Mouse (Mus musculus) thymus, adult 2 months (tissue): ENCODE measurements around the gene Ralgps2.

Experiments
- CTCF ChIP-seq: fragments of 200-500 bp; IDR thresholded peaks from 2 replicates; pipeline ENCODE4 v1.5.1; 2012; ENCODE audit warnings: mild to moderate bottlenecking, control low read depth, low read length, moderate library complexity, borderline replicate concordance; ENCODE audit not compliant: control insufficient read depth, poor library complexity, insufficient read depth; ENCODE audit errors: extremely low read depth
- POLR2A ChIP-seq: fragments of 200-500 bp; IDR thresholded peaks from 2 replicates; pipeline ENCODE4 v1.6.1; 2012; ENCODE audit warnings: mild to moderate bottlenecking, low read length, control low read depth, moderate library complexity; ENCODE audit not compliant: control insufficient read depth, poor library complexity, insufficient read depth; ENCODE audit errors: extremely low read depth

DNA sequence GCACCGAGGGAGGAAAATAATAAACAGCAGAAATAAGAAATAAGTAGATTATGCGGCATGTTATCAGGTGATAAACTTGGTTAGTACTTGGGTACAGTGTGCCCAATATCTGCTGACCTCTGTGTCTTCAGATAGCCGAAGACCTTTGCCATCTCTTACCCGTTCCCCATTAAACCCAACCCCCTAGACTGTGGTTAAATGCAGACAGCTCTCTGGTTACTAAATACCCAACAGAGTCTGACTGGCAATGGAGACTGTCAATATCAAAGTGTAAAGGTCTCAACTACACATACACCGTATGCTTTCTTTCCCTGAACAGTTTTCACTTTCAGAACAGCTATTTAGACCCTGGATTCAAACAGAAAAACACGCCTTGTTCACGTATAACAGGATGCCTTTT lies 39.2 kb upstream of the Ralgps2 start:
- TF ChIP-seq POLR2A (no peak), CTCF (no peak)
